Mouse (Mus musculus) lung, adult 2 months (tissue): ENCODE measurements around the gene Tmem192.

Experiments
- CTCF ChIP-seq: fragments of 200-500 bp; IDR thresholded peaks from 2 replicates; pipeline ENCODE4 v1.5.1; 2011; ENCODE audit warnings: mild to moderate bottlenecking, low read length, control low read depth; ENCODE audit not compliant: insufficient read depth
- POLR2A ChIP-seq: fragments of 200-500 bp; IDR thresholded peaks from 2 replicates; pipeline ENCODE4 v1.6.1; 2011; ENCODE audit warnings: low read depth, mild to moderate bottlenecking, control low read depth, low read length, borderline replicate concordance; ENCODE audit errors: extremely low read depth

- TF ChIP-seq CTCF (no peak), POLR2A (no peak)
Observed at GRCm38 (mm10) chr8:64902191-64902590, 44.8 kb upstream of the Tmem192 start.
